Mouse (Mus musculus) lung, postnatal 0 days (tissue): ENCODE results near the gene Pitx3.

Experiments
- CTCF ChIP-seq: IDR thresholded peaks from 2 replicates; pipeline ENCODE4 v1.5.1; 2016; ENCODE audit warnings: antibody characterized with exemption, mild to moderate bottlenecking
- EP300 ChIP-seq: IDR thresholded peaks from 2 replicates; pipeline ENCODE4 v1.6.1; 2016; ENCODE audit warnings: antibody characterized with exemption, mild to moderate bottlenecking, control low read depth

- TF ChIP-seq CTCF (no peak), EP300 (no peak)
Observed at GRCm38 (mm10) chr19:46140324-46140723, 7.8 kb downstream of the Pitx3 start.
